Mouse (Mus musculus) liver, embryonic 15.5 days (tissue): ENCODE data around the gene Slc35c1. TPM values are rescaled to one million over a fixed set of nuclear protein-coding genes. Genes with fewer than 3 reads are reported as not detected.
"Not testable (repeated sequence)": the region's sequence is repeated elsewhere in the genome, so short reads cannot be mapped to it uniquely, and the experiment has no call there.

Source experiments
- ATAC-seq: fragments of 200-750 bp; cut with Nextera tagmentation; 2 replicates; pipeline ENCODE4 v1.8.0; 2017; ENCODE audit warnings: moderate number of reproducible peaks, mild to moderate bottlenecking, moderate library complexity; ENCODE audit not compliant: insufficient read depth
- H3K27ac ChIP-seq: fragments of 300-500 bp; sonication (generic); replicated peaks from 2 replicates; pipeline ENCODE4 v1.5.1; 2015; ENCODE audit warnings: mild to moderate bottlenecking, inconsistent platforms
- H3K27me3 ChIP-seq: fragments of 300-500 bp; sonication (generic); 2 replicates; pipeline ENCODE4 v1.6.1; 2015; ENCODE audit warnings: mild to moderate bottlenecking, inconsistent platforms
- H3K36me3 ChIP-seq: fragments of 300-500 bp; sonication (generic); replicated peaks from 2 replicates; pipeline ENCODE4 v1.6.1; 2015; ENCODE audit warnings: moderate library complexity, mild to moderate bottlenecking, inconsistent platforms
- H3K4me1 ChIP-seq: fragments of 300-500 bp; sonication (generic); replicated peaks from 2 replicates; pipeline ENCODE4 v1.6.1; 2015; ENCODE audit warnings: inconsistent platforms
- H3K4me2 ChIP-seq: fragments of 300-500 bp; sonication (generic); 2 replicates; pipeline ENCODE4 v1.6.1; 2015; ENCODE audit warnings: moderate library complexity, mild to moderate bottlenecking, inconsistent platforms
- H3K4me3 ChIP-seq: fragments of 300-500 bp; sonication (generic); replicated peaks from 2 replicates; pipeline ENCODE4 v1.5.1; 2015; ENCODE audit warnings: mild to moderate bottlenecking, inconsistent platforms
- H3K9ac ChIP-seq: fragments of 300-500 bp; sonication (generic); 2 replicates; pipeline ENCODE4 v1.6.1; 2015; ENCODE audit warnings: moderate library complexity, mild to moderate bottlenecking, inconsistent platforms
- H3K9me3 ChIP-seq: fragments of 300-500 bp; sonication (generic); replicated peaks from 2 replicates; pipeline ENCODE4 v1.6.1; 2016; ENCODE audit warnings: inconsistent platforms
- WGBS: fragments of 180-500 bp; shearing (Covaris S2); methylation state at CpG from one replicate; pipeline ENCODE4 v1.1.7; 2015; ENCODE audit warnings: mixed read lengths; ENCODE audit not compliant: insufficient replicate concordance; 5-methylcytosine and 5-hydroxymethylcytosine counted together
- polyA plus RNA-seq: library from polyadenylated mRNA; unstranded; fragments of >200 nt; fragmentation: Nextera tagmentation; extraction: Ambion mirVana; gene quantifications from 2 replicates; pipeline ENCODE4 v1.2.1, GENCODE M21; 2015

Slc35c1 gene
- polyA plus RNA-seq, 1 experiment from 2014 or later = 11.0 TPM

DNA sequence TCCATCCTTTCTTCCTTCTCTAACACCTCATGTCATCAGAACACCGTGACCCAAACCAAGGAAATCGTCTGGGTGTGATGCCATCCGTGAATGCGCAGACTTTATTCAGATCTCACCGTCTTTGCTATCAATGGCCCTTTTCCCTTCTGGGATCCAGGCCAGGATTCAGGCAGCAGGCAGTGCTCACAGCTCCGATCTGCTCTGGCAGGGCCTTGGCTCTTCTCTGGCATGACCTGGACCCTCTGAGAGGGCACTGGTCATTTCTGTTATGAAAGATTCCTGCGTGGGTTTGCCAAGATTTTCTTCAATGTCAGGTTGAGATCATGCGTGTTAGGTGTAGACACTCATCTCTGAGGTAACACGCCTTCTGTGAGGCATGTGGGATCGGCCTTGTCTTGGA, 30.2 kb upstream of the Slc35c1 start:
- Histone ChIP-seq H3K4me2 (no peak overlapping the region), H3K4me3 (no peak overlapping the region), H3K36me3 (no peaks in the 10 kb centered on the region), H3K9ac (no peak overlapping the region), H3K27ac (no peak overlapping the region), H3K27me3 (peaks cover 25% of the 10 kb centered on the region), H3K9me3 (no peaks in the 10 kb centered on the region), H3K4me1 (peaks cover 6% of the 10 kb centered on the region; the same call in 1 of the 2 replicates)
- WGBS = 67% methylated on average over 10 of the region's 10 CpGs
- ATAC-seq = no peak

DNA sequence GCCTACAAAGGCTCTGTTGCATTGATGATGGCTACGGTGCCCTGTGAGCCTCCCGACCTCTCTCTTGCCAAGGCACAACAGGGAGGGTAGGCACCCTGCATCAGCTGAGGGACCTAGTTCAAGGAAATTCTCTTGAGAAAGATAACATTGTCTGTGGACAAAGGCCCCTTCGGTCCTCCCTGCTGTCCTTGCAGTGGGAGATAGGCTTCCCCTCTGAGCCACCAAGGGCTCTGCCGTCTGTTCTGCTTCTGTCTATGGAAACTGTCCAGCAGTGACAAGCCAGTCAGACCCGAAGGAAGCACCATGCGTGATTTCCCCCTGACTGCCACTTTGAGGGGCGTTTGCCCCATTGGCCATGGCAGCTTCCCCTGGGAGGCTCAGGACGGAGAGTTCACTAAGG, 27.5 kb upstream of the Slc35c1 start:
- no peak for ATAC-seq
- no peak overlapping the region for H3K27ac ChIP-seq
- H3K4me2 ChIP-seq = no peak overlapping the region
- H3K4me3 ChIP-seq = no peak overlapping the region
- H3K36me3 ChIP-seq = no peaks in the 10 kb centered on the region
- no peak overlapping the region for H3K9ac ChIP-seq
- no peaks in the 10 kb centered on the region for H3K9me3 ChIP-seq
- 47% methylated on average over 8 of the region's 8 CpGs for WGBS
- peaks cover 43% of the 10 kb centered on the region for H3K27me3 ChIP-seq
- peaks cover 14% of the 10 kb centered on the region for H3K4me1 ChIP-seq

GRCm38 (mm10) chr2:92486911-92487310, 26.6 kb upstream of the Slc35c1 start:
- no peaks in the 10 kb centered on the region for H3K9me3 ChIP-seq
- H3K9ac ChIP-seq = no peak overlapping the region
- no peak overlapping the region for H3K4me2 ChIP-seq
- 50% methylated on average over 2 of the region's 2 CpGs for WGBS
- H3K4me1 ChIP-seq = peaks cover 14% of the 10 kb centered on the region
- H3K27ac ChIP-seq = no peak overlapping the region
- no peak for ATAC-seq
- no peaks in the 10 kb centered on the region for H3K36me3 ChIP-seq
- no peak overlapping the region for H3K4me3 ChIP-seq
- peaks cover 42% of the 10 kb centered on the region for H3K27me3 ChIP-seq

GRCm38 (mm10) chr2:92486403-92486802, 26.1 kb upstream of the Slc35c1 start:
- under 1% methylated on average over 11 of the region's 11 CpGs for WGBS
- peaks cover 14% of the 10 kb centered on the region for H3K4me1 ChIP-seq
- peaks cover 40% of the 10 kb centered on the region for H3K27me3 ChIP-seq
- H3K9ac ChIP-seq = no peak overlapping the region
- ATAC-seq = no peak
- H3K4me2 ChIP-seq = peak overlapping the region; percentile 43
- no peaks in the 10 kb centered on the region for H3K36me3 ChIP-seq
- no peak overlapping the region for H3K4me3 ChIP-seq
- H3K27ac ChIP-seq = no peak overlapping the region
- H3K9me3 ChIP-seq = no peaks in the 10 kb centered on the region

- no peaks in the 10 kb centered on the region for H3K9me3 ChIP-seq
- peak overlapping the region; percentile 43 for H3K4me2 ChIP-seq
- peaks cover 14% of the 10 kb centered on the region for H3K4me1 ChIP-seq
- peaks cover 40% of the 10 kb centered on the region for H3K27me3 ChIP-seq
- no peak for ATAC-seq
- H3K9ac ChIP-seq = no peak overlapping the region
- 7% methylated on average over 15 of the region's 15 CpGs for WGBS
- no peaks in the 10 kb centered on the region for H3K36me3 ChIP-seq
- no peak overlapping the region for H3K4me3 ChIP-seq
- H3K27ac ChIP-seq = no peak overlapping the region
Observed at GRCm38 (mm10) chr2:92485640-92486295, 25.4 kb upstream of the Slc35c1 start.

DNA sequence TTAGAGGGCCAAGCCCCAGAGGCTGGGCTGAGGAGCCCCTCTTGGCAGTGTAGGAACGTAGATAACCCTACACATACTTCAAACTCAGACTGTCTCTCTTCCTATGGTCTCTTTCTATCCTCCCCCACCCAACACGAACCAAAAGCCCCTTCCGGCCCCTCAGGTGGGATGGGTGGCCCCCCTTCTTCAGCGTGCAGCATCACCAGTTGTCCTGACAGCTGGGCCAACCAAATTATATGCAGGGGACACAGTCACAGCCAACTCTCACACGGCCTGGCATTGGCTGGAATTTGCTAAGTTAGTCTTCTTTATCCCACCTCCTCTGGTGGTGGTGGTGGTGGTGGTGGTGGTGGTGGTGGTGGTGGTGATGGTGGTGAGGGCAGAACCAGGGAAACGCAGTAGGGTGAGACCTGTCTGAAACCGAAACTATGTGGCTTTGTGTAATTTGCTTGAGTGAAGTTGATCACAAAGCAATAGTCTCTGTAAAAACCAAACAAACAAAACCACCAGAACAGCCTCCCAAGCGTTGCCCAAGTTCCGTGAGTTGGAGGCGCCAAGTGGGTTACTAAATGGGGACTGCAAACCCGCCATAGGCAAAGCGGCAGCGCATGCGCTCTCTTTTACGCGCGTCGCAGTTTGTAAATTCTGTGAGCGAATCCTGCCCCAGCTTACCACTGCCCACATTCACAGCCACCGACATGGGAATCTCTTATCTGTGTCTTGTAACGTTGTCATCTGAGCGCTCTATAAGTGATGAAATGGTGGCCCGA, 24.1 kb upstream of the Slc35c1 start:
- H3K4me1 ChIP-seq = peaks cover 14% of the 10 kb centered on the region
- WGBS = 23% methylated on average over 23 of the region's 23 CpGs
- peaks cover 40% of the 10 kb centered on the region for H3K27me3 ChIP-seq
- no peaks in the 10 kb centered on the region for H3K36me3 ChIP-seq
- peak overlapping the region; percentile 22 for H3K4me3 ChIP-seq
- H3K9ac ChIP-seq = no peak overlapping the region
- H3K4me2 ChIP-seq = peak overlapping the region; percentile 48
- no peaks in the 10 kb centered on the region for H3K9me3 ChIP-seq
- no peak for ATAC-seq
- peak overlapping the region; percentile 33; the same call in 1 of the 2 replicates for H3K27ac ChIP-seq

DNA sequence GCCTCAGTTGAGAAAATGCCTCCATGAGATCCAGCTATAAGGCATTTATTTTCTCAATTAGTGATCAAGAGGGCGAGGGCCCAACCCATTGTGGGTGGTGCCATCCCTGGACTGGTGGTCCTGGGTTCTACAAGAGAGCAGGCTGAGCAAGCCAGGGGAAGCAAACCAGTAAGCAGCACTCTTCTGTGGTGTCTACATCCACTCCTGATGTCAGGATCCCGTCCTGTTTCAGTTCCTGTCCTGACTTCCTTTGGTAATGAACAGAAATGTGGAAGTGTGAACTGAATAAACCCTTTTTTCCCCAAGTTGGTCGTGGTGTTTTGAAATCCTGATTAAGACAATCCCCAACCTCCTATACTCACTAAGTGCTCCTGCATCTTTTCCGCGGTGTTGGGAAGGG, 23.2 kb upstream of the Slc35c1 start:
- H3K4me3 ChIP-seq = no peak overlapping the region
- no peak overlapping the region for H3K9ac ChIP-seq
- peak overlapping the region; percentile 48; the same call in 1 of the 2 replicates for H3K4me2 ChIP-seq
- 27% methylated on average over 5 of the region's 5 CpGs for WGBS
- ATAC-seq = 0 out of 2 replicates have a peak, but pooled peaks have one; percentile 25
- no peaks in the 10 kb centered on the region for H3K36me3 ChIP-seq
- peaks cover 14% of the 10 kb centered on the region for H3K4me1 ChIP-seq
- H3K27me3 ChIP-seq = peaks cover 40% of the 10 kb centered on the region
- H3K9me3 ChIP-seq = no peaks in the 10 kb centered on the region
- H3K27ac ChIP-seq = peak overlapping the region; percentile 33; the same call in 1 of the 2 replicates

GRCm38 (mm10) chr2:92482551-92482950, 22.2 kb upstream of the Slc35c1 start:
- no peak overlapping the region for H3K27ac ChIP-seq
- peaks cover 40% of the 10 kb centered on the region for H3K27me3 ChIP-seq
- H3K4me2 ChIP-seq = no peak overlapping the region
- 13% methylated on average over 1 of the region's 1 CpGs for WGBS
- H3K4me1 ChIP-seq = peaks cover 14% of the 10 kb centered on the region
- no peak overlapping the region for H3K4me3 ChIP-seq
- H3K36me3 ChIP-seq = no peaks in the 10 kb centered on the region
- ATAC-seq = no peak
- H3K9ac ChIP-seq = no peak overlapping the region
- H3K9me3 ChIP-seq = no peaks in the 10 kb centered on the region

- no peak overlapping the region for H3K27ac ChIP-seq
- 45% methylated on average over 4 of the region's 4 CpGs for WGBS
Observed at GRCm38 (mm10) chr2:92478313-92478688, 18.0 kb upstream of the Slc35c1 start.

DNA sequence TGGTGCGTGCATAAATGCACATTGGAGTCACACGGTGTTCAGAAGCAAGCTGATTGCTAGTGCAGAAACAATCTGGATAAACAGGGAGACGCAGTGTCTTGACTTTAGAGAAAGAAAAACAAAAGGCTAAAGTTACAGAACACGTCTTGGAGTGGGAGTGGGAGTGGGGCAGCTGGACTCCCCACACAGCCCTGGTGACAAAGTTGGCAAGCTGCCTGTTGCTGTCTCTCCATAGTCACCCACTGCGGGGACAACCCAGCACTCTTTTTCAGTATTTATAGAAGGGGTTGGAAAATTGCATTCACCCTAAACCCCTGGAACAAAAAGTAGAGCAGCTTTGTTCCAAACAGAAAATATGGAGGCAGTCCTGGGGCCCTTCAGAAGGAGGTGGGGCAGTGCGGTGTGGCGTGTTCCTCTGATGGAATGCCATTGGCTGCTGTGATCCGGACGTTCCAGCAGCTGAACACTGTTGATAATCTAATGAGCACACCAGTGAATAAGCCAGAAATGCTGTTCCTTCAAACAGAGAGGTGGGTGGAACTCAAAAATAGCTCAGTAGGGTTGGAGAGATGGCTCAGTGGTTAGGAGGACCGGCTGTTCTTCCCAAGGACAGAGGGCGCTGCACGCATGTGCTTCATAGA, 17.5 kb upstream of the Slc35c1 start:
- no peak overlapping the region for H3K9ac ChIP-seq
- no peaks in the 10 kb centered on the region for H3K36me3 ChIP-seq
- H3K4me1 ChIP-seq = no peaks in the 10 kb centered on the region; the same call in 1 of the 2 replicates
- H3K27ac ChIP-seq = no peak overlapping the region
- no peaks in the 10 kb centered on the region for H3K27me3 ChIP-seq
- ATAC-seq = no peak
- no peaks in the 10 kb centered on the region for H3K9me3 ChIP-seq
- no peak overlapping the region for H3K4me2 ChIP-seq
- WGBS = 75% methylated on average over 12 of the region's 12 CpGs
- H3K4me3 ChIP-seq = no peak overlapping the region

More at GRCm38 (mm10) chr2:92478313-92478688, 18.0 kb upstream of the Slc35c1 start:
- H3K27me3 ChIP-seq = peaks cover 5% of the 10 kb centered on the region
- H3K4me2 ChIP-seq = no peak overlapping the region
- no peaks in the 10 kb centered on the region for H3K9me3 ChIP-seq
- H3K4me3 ChIP-seq = no peak overlapping the region
- H3K4me1 ChIP-seq = no peaks in the 10 kb centered on the region; the same call in 1 of the 2 replicates
- ATAC-seq = no peak
- H3K9ac ChIP-seq = no peak overlapping the region
- H3K36me3 ChIP-seq = no peaks in the 10 kb centered on the region

DNA sequence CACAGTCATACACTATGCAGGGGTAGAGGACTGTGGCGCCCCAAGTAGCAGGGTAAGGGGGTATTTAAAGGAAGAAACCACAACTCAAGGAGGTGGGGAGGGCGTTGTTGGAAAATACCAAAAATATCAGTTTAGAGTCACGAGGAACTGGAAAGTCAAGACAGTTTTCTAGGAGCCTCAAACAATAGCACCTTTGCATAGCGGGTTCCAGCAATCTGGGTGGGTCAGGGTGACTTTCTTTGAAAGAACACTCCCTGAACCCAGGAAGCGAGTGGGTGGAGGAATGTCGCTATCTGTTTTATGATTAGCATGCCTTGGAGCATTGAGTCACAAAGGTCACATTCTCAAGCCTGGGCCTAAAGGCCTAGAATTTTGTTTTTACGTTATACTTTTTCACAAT, 16.2 kb upstream of the Slc35c1 start:
- ATAC-seq, H3K9me3 ChIP-seq, H3K36me3 ChIP-seq, H3K27ac ChIP-seq, H3K4me1 ChIP-seq, H3K9ac ChIP-seq, H3K27me3 ChIP-seq, H3K4me3 ChIP-seq, H3K4me2 ChIP-seq: not testable (repeated sequence)
- WGBS = 65% methylated on average over 7 of the region's 7 CpGs
